Mouse (Mus musculus) urinary bladder, adult 2 months (tissue): ENCODE data around the gene B430305J03Rik. TPM values are rescaled to one million over a fixed set of nuclear protein-coding genes. Genes with fewer than 3 reads are reported as not detected.
A peak's percentile ranks its signal among the peaks of the same experiment; 100 is the strongest.

Experiments
- DNase-seq: peaks from one replicate; pipeline ENCODE4 v3.0.0; 2022; ENCODE audit warnings: low spot score
- polyA plus RNA-seq: library from polyadenylated mRNA; depleted of rRNA; stranded (reverse); fragments of >200 nt; gene quantifications from 2 replicates; pipeline ENCODE4 v1.2.3, GENCODE M21; 2012; rRNA removed

B430305J03Rik gene
- 0.22 and 0.35 TPM in 2 replicates for polyA plus RNA-seq

DNA sequence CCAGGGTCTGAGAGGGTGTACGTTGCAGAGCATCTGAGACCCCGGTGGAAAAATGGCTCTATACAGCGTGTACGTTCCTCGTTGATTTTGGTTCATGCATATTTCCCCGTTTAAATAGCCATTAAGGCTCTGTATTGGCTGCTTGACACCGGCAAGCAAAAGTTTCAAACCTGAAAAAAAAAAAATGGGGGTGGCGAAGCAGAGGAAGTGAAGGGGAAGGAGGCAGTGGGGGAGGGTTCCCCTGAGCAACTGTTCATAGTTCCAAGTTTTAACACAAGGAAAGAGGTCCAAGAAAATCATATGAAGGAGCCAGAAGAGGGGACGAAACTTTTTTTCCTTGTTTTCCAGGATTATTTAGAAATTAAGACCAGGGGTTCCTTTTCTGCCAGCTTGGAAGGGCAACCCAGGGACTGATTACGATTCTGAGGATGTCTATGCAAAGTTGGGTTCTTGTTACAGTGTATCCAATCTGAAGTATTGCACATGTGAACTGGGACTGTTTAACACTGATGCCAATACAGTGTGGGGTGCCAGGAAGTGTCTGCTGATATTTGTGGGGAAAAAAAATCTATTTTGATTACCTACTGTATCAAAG is at the start of gene B430305J03Rik:
TSS of gene B430305J03Rik (minus strand) at position 173 of the 595 bp plus-strand sequence.
- DNase-seq = no peak

DNA sequence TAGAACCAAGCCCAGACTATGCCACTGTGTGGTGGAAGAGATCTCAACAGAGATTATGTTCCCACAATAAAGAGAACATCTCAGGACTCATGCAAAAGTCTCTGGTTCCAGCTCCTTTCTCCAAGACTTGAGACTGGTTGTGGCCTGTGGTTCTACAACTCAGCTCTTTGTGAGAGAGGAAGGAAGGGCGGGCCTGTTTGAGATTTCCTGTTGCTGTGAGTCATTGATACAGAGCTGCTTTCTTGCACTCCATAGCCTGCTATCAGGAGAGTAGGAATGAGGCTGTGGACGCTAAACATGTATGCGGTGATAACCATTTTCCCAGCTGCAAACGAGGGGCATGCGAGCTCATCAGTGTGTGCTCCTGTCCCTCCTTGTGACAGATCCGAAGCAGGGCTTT is 43.9 kb upstream of the B430305J03Rik start:
- DNase-seq = no peak

DNA sequence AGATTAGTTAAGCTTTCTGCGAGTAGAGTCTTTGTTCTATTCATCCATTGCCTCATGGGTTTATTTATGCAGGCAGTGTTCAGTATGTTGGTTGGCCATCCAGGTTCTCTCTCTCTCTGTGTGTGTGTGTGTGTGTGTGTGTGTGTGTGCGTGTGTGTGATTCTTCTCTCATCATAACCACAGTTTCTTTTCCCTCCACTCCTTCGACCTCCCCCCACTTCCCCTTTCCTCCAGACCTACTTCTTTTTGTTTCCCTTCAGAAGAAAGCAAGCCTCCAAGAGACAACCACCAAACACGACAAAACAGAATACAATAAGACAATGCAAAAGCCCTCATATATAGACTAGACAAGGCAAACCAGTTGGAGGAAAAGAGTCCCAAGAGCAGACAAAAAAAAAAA is 41.2 kb upstream of the B430305J03Rik start:
- DNase-seq = no peak

DNA sequence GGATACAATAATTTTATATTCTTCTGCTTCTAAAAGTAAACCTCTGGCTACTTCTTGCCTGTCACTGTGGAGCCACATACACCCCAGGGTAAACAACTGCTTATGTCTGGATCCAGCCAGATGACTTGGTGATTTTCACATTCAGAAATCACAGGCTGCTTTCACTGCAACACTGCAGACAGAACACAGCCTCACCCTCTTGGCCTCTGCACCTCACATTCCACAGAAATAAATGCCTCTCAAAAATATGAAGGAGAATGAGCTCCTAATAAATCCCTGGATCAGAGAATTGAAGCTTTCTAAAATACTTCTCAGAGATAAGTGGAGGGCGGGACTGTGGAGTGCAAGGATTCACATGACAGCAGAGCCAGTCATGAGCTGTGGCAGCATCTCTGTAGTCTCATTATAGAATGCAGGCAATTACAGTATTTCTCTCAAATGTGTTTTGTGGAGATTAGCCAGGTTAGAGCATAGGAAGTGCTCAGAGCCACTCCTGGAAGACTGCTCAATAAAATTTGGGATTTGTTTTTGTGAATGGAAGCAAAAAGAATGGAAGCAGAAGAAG is 35.2 kb upstream of the B430305J03Rik start:
- DNase-seq = no peak

DNA sequence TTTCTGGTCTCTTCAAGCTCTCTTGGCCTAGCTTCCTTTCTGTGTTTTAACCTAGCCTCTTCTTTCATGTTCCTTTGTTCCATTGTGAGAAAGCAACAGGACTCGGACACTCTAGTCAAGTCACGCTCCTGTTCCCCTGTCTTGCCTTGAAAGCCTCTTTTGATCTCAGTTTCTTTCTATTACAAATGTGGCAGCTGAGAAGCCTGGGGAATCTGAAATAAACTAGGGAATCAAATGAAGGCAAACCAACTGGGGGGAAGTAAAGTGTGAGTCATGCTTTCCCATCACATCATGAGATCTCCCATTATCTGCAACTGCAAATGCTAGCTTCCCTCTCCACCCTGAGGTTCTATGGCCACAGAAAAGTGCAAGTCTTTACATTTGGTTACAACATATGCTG is 31.0 kb upstream of the B430305J03Rik start:
- DNase-seq = no peak

DNA sequence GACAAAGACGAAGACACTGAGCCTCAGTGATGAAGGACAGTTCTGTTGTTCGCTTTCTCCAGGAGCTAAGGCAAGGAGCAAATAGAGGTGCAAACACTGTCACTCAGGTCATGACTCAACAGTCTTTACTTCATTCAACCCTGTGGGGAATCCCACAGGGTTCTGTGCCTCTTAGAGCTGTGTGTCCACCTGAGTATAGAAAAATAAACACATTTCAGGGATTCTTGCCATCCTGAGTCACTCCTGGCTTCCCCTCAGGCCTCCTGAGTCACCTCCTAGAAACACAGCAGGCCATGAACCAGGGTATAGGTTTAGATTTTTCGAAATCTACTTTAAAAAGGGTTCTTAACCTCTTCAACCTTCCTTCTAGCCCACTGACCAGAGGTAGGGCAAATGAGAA is 29.6 kb upstream of the B430305J03Rik start:
- no peak for DNase-seq

DNA sequence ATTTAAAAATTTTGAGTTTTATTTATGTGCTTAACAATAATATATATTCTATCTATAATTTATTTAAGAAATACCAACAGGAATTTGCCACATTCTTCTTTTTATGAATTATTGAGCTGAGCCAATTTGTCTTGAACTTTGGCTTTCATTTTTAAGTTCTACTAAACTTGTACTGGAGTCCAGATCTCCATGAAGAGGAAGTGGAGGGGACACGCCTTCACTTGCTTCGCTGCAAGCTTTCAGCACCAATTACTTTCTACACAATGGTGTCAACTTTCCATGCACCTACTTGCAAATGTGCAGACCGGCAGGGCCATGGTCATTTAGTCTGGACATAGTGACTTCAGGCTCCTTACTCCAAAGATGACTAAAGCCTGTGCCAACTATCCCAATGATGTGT is 27.8 kb upstream of the B430305J03Rik start:
- DNase-seq = no peak

DNA sequence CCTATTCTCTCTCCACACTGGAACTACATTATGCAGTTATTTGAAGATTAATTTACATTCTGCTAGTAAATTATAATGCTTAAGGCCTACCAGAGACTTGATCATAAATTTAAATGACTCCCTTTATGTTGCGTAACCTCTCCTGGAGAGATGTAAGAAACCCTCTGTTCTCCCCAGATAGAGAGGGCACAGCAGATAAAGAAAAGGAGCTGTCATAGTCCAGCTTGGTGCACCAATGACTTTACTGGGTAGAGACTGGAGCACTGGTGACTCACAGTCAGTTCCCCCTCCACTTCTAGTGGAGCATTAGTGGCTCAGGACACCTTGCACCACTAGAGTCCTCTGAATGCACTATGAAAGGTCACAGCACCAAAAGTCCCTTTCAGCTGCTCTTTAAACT is 27.1 kb upstream of the B430305J03Rik start:
- DNase-seq = no peak

DNA sequence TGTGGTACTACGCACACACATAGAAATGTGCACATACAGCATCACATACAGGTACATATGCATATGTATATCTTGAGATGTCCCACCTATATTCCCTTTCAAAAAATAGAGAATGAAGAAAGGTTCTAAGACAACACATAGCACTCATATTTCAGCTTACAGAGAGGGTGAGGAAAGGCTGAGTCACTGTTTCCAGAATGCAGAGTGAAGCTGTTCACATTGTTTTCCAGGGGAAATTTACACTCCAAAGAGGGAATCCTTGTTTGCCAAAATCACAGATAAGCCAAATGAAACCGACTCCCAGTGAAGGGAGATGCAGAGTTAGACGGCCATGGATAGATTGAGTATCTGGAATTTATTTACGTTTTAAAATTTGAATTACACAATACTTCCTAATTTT is 25.8 kb upstream of the B430305J03Rik start:
- no peak for DNase-seq

DNA sequence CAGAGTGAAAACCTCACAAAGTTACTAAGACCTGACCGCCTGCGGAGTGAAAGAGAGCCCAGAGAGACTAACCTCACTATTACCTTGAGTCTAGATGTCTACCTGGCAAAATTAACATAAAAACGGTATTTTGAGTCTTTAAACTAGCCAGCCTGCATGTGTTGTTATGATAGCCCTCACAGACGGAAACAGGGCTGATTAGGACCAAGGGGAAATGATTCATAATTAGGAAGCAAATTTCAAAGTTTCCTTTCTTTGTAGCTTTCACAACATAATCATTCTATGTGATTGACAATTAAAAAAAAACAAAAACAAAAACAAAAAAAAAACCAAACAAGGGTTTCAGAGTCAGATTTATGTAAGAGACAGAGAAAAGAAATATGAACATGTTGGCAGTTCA is 20.6 kb upstream of the B430305J03Rik start:
- no peak for DNase-seq

DNA sequence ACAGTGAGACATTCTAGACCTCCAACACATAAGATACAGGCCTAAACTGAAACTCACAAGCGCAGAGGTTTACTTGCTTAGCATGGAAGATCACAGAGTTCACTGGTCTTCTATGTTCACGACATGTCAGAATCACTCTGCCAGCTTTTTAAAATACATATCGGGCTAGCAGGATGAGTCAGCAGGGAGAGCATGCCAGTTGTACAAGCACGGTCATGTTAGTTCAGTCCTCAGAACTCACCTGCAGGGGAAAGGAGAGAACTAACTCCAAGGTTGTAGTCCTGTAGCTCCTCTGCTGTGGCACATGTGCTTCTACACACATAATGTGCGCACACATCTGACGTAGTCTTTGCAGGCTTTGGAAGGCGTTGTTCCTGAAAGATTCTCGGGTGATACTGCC is 10.2 kb upstream of the B430305J03Rik start:
- no peak for DNase-seq

DNA sequence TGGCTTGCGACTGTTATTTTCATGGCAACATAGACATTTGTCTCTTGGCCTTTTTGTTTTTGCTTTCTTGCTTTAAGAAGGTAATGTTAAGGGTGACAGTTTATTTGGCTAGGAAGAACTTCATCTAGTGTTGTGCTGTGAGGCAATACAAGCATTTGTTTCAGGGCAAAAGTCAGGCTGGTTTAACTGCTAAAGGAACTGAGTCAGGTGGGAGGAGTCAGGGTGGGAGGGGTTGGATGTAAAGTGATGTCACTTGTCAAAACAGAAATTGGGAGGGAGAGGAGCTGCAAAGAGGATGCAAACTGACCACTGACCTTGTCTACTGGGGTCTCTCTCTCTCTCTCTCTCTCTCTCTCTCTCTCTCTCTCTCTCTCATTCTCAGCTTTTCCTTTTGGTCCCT is 2.7 kb upstream of the B430305J03Rik start:
- no peak for DNase-seq

DNA sequence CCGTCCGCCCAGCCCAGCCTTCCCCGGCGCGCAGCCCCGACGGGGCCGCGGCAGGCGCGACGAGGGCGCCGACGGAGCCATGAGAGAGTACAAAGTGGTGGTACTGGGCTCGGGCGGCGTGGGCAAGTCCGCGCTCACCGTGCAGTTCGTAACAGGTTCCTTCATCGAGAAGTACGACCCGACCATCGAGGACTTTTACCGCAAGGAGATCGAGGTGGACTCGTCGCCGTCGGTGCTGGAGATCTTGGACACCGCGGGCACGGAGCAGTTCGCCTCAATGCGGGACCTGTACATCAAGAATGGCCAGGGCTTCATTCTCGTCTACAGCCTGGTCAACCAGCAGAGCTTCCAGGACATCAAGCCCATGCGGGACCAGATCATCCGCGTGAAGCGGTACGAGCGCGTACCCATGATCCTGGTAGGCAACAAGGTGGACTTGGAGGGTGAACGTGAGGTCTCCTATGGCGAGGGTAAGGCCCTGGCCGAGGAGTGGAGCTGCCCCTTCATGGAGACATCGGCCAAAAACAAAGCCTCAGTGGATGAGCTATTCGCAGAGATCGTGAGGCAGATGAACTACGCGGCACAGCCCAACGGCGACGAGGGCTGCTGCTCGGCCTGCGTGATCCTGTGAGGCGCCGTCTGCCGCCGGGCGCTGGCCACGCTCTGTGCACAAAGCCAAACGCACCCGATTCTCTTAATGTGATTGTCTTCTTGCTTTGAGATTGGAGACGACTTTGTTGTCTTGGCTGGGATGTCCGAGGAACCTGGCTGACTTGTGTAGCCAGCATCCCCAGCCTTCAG is 573 bp downstream of the B430305J03Rik start:
- DNase-seq = peak; percentile 50

DNA sequence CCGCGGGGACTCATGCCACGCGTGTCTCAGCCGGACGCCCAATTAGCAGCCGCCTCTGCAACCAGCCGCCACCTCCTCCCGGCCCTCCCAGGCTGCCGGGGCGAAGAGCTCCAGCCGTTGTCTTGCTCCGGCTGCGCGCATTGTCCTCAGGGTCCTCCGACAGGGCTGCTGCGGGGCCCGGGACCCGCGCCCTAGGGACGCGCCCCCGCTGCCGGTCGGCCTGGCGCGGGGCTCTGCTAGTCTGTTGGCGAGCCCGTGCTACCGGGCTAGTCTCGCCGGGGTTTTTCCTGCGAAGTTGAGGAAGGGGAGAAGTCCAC is 1.1 kb downstream of the B430305J03Rik start:
- DNase-seq = no peak

DNA sequence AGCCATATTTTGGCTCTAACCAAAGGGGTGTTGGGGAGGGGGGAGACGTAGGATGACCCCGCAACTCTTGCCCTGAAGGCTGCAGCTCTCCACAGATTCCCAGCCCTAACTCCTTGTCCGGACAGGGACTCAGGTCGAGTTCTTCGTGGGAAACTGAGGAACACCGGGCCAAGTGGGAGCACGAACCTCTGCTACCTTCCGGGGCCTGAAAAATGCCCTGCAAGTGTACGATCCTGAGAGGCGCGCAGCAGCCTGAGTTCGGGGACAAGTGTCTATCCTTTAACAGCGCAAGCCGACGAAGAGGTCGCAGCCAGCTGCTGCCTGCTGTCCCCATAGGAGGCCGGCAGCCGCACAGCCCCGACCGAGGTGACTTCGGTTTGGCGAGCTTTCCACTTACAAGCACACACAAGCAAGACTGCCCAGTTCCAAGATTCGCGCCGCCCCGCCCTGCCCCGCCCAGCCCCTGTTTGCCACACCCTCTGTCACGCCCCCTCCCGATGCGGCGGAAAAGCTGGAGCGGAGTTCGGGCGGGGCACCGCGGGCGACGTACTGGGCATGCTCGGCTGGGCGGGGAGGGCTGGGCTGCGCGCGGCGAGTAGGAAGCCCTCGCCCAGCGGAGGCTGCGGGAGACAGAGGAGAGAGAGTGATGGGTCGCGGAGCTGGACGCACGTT is 1.6 kb downstream of the B430305J03Rik start:
- peak; percentile 88 for DNase-seq

DNA sequence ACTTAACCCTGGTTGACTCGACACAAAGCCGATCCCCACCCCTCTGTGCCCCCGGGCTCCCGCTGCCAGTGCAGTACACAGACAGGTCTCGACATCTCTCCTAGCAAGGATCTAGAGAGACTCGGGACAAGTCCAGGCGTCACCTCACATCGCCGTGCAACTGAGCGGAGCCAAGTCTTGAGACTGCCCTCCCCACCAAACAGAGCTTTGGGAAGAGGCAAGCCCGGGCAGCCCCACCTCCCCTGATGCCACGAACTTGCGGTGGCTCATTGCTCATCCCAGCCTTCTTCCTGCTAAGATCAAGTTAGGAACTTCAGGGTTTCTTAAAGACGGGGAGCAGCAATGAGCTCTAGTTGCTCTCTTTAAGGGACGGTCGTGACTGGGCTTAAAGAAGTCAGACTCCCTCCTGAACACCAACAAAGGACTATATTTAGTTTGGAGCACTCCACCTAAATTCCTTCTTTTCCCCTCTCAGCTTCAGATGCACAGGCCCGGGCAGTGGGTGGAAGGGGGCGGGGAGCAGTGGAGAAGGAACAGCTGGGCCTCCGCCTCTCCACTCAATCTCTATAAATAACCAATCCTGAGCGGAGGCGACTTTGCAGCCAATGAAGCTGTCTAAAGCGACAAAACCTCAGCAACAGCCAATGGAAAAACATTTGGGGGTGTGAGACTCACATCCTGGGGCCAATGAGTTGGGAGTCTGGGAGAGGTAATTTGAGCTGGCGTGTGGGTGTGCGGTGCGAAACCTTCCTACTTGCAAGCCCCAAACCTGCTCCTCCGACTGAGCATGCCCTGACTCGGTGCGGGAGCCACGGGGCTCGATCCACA is 2.4 kb downstream of the B430305J03Rik start:
- DNase-seq = peak; percentile 79

DNA sequence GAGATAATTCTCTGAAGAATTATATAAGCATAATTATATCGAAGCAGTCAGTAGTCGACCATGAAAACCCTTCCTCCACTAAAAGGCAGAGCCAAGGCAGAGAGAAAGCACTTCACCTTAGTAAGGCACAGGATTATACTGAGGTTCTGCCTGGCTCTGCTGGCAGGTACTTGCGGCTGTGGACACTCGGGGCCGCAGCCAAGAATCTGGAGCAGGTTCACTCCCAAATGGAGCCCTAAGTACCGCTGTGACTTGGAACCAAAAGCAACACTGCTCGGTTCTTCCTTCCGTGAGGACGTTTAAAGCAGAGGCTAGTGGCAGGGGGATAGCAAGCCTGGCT is 3.0 kb downstream of the B430305J03Rik start:
- no peak for DNase-seq

DNA sequence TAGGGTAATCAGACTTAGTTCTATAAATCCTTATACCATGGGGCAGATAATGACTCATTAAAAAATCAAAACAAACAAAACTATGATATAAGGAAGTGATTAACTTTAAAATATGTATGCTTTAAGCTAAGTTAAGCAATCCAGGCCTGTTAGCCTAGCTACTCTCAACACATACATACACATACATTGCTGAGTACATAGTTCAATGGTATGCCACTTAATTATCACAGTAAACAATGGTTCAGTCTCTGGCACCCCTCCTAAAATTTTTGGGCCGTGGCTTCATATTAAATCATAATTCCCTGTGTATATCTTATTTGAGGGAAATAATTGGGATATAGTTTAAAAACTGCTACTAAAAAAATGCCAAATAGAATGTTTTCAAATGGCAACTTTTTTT is 4.4 kb downstream of the B430305J03Rik start, which contains the start of gene Rap2b:
TSS of gene Rap2b (plus strand) at position 301 of the 400 bp plus-strand sequence.
- no peak for DNase-seq

DNA sequence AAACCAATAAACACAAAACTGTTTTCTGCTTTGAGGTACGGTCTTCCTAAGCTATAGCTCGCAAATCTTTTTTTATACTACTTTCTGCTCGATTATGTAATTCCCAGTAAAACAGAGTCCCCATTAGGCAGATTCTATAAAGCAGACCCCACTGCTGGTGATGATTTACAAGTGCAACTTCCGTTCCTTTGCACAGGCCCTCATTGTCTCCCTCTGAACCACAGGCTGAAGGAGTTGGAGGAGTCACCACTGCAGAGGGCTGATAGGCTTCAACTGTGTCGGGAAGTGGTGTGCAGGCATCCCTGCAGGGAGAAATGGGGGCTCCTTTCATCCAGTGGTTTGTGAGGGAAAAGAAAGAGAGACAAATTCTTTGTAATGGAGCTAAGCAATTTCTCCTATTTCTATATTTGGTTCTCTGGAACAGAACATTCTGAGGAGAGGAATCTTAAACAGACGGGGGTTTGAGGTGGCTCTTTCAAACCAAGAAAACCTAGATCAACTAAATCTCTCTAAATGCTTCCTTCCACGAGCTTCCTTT is 6.9 kb downstream of the B430305J03Rik start:
- DNase-seq = no peak

DNA sequence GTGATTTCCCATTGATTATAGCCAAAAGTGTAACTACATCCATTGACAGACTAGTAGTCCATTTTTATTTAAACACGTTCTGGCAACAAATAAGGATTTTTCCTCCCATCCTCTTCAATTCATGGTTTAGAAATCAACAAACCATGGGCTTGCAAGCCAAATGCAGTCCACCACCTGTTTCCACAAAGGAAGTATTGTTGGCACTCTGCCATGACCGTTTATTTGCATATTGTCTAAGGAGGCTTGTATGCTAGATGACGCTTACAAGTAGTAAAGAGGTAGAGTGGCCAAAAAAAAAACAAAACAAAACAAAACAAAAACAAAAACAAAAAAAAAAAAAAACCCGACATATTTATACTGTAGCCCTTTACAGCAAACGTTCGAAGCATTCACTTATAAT is 7.6 kb downstream of the B430305J03Rik start:
- no peak for DNase-seq

DNA sequence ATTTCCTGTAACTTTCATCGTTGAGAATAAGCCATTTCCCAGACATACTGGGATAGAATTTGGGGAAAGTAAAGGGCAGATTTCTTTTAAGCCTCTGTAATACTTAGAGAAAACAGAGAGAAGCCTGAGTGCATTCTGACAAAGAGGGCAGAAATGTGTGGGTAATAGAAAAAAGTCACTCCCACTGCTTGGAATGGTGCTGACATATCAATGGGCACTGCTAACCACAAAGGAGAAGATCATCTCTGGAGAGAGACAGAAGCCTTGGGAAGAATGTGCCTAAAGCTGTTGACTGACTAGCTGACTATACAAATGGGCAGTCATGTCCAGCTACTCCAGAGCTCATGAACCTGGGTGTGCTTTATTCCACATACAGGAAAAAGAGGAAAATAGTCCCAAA is 10.3 kb downstream of the B430305J03Rik start:
- no peak for DNase-seq

DNA sequence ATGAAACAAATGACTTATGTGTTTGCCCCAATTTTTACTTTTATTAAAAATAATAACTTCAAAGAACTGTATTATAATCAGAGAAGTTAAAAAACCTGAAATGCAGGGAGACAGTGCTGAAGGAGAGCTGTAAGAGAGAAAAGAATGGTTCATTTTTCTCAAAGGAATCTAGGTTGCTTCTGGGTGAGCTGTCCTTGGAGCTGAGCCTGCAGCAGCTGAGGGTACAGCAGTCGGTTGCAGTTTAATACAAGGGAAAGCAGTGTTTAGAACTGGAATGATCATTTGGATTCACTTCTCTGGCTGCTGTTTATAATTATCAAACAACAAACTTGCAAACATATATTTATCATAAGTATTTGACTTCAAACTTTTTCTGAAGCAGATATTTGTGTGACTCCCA is 16.3 kb downstream of the B430305J03Rik start:
- no peak for DNase-seq
